In the genomic region with DNA sequence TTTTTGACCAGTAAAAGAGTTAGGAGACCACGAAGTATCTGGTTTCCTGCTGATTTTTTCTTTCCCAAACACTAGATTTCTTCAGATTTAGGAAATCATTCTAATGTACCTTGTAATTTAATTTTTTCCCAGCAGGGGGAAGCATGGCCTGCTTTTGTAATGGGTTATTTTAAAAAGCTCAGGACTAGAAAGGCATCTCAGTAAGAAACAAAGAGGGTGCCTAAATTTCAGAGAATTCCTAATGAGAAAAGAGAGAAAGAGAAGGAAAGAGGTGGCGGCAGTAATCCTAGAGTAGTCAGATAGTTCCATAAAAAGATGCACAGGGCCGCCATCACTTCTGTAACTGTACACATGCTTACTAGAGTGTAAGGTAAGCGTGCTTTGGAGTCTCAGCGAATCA, we compare ENCODE assay signal across 9 mouse cellular contexts. TPM values are rescaled to one million over a fixed set of nuclear protein-coding genes. Genes with fewer than 3 reads are reported as not detected.
DNase-seq lines count a peak whose midpoint lies in the region; ATAC-seq lines count a peak whose summit lies in the region.
"Had no signal": no experiment of that assay in that cellular context is flagged by ENCODE, and none has a peak within 500 bp of the region (broad histone marks: within the 10 kb centered on the region; RNA-seq: fewer than 3 reads in every experiment).

No protein-coding gene starts in this region.

- H3K27ac ChIP-seq in intestine, embryonic 14.5 days (ENCODE audit: low read depth) = no peak overlapping the region
- no peak overlapping the region for H3K27ac ChIP-seq in intestine, embryonic 16.5 days (ENCODE audit: low read length)

- H3K4me2 ChIP-seq in intestine, embryonic 14.5 days (ENCODE audit: low read length) = 0 out of 2 replicates have a peak overlapping the region, but pooled peaks have one; percentile 5
- no peak overlapping the region for H3K4me2 ChIP-seq in intestine, embryonic 16.5 days (ENCODE audit: low read depth, low read length)

- no peak overlapping the region for H3K9ac ChIP-seq in intestine, embryonic 14.5 days (ENCODE audit: low read length)
- no peak overlapping the region for H3K9ac ChIP-seq in intestine, embryonic 16.5 days (ENCODE audit: low read depth, low read length)

- peaks cover 11% of the 10 kb centered on the region; the same call in 1 of the 2 replicates for H3K27me3 ChIP-seq in intestine, embryonic 14.5 days (replicated peaks; ENCODE audit: control insufficient read depth, insufficient read depth, low read length)
- no peaks in the 10 kb centered on the region for H3K27me3 ChIP-seq in intestine, embryonic 16.5 days (replicated peaks; ENCODE audit: control insufficient read depth, insufficient read depth, low read length)

- no peak overlapping the region for H3K4me3 ChIP-seq in intestine, embryonic 14.5 days (ENCODE audit: low read depth, low read length)
- no peak overlapping the region for H3K4me3 ChIP-seq in intestine, embryonic 16.5 days (ENCODE audit: low read length)

- no peaks in the 10 kb centered on the region for H3K4me1 ChIP-seq in intestine, embryonic 14.5 days (replicated peaks; ENCODE audit: control insufficient read depth, insufficient read depth, low read length)
- no peaks in the 10 kb centered on the region for H3K4me1 ChIP-seq in intestine, embryonic 16.5 days (ENCODE audit: control insufficient read depth, insufficient read depth, low read length)

- no peak for DNase-seq in intestine, embryonic 14.5 days (ENCODE audit: low spot score)
- peak; percentile 46 for DNase-seq in NIH3T3 (ENCODE audit: low read depth)
- DNase-seq in fibroblast of lung, adult 2 months (ENCODE audit: low read depth) = peak; percentile 1
- peak; percentile 44 for DNase-seq in mesoderm, embryonic 11.5 days (ENCODE audit: low read depth, low spot score)
- no peak for DNase-seq in spleen, postnatal 36 days (ENCODE audit: low spot score in 2 of 2)
- no peak for DNase-seq in thymus, postnatal 25 days

- ATAC-seq in intestine, embryonic 14.5 days (replicated peaks; ENCODE audit: low FRiP score, low TSS enrichment, low read depth) = no peak
- ATAC-seq in intestine, embryonic 16.5 days = no peak
- ATAC-seq in activated CD4-positive, CD25-positive, alpha-beta regulatory T cell, adult 4 months = no peak
- ATAC-seq: Patski had no signal

- no peaks in the 10 kb centered on the region for H3K9me3 ChIP-seq in intestine, embryonic 14.5 days (ENCODE audit: control insufficient read depth, low read length)
- no peaks in the 10 kb centered on the region for H3K9me3 ChIP-seq in intestine, embryonic 16.5 days (ENCODE audit: control insufficient read depth, low read length)

- 50% methylated on average over 5 of the region's 5 CpGs for WGBS in intestine, embryonic 14.5 days
- WGBS in intestine, embryonic 16.5 days = 59% methylated on average over 5 of the region's 5 CpGs

- H3K36me3 ChIP-seq in intestine, embryonic 14.5 days (ENCODE audit: control insufficient read depth, insufficient read depth, low read length) = no peaks in the 10 kb centered on the region
- H3K36me3 ChIP-seq in intestine, embryonic 16.5 days (ENCODE audit: control insufficient read depth, insufficient read depth, low read length) = no peaks in the 10 kb centered on the region

RNA-seq across cellular contexts. Expression of a gene that starts 2.1 kb away (rescaled TPM):
- 5.3 and 6.0 TPM in 2 replicates for polyA plus RNA-seq in intestine, embryonic 14.5 days (2014; fragmentation: Nextera tagmentation; extraction: Ambion mirVana)
- 2.8 and 3.1 TPM in 2 replicates for polyA plus RNA-seq in intestine, embryonic 16.5 days (2015; fragmentation: Nextera tagmentation; extraction: Ambion mirVana)
- 1 to 10 TPM in 1 of 2 experiments, not detected in 1; 1.2 TPM for polyA plus RNA-seq in activated CD4-positive, CD25-positive, alpha-beta regulatory T cell, adult 4 months (2017; shearing (Covaris generic))

Comparison
In these comparisons a context has a peak if more than half of its experiments do, and no peak if none do; other contexts are left out.
1. DNase-seq: peak in NIH3T3 (single experiment), fibroblast of lung, adult 2 months (single experiment) and mesoderm, embryonic 11.5 days (single experiment); none in intestine, embryonic 14.5 days (single experiment), spleen, postnatal 36 days (0 of 2) and thymus, postnatal 25 days (single experiment).